In the genomic region with DNA sequence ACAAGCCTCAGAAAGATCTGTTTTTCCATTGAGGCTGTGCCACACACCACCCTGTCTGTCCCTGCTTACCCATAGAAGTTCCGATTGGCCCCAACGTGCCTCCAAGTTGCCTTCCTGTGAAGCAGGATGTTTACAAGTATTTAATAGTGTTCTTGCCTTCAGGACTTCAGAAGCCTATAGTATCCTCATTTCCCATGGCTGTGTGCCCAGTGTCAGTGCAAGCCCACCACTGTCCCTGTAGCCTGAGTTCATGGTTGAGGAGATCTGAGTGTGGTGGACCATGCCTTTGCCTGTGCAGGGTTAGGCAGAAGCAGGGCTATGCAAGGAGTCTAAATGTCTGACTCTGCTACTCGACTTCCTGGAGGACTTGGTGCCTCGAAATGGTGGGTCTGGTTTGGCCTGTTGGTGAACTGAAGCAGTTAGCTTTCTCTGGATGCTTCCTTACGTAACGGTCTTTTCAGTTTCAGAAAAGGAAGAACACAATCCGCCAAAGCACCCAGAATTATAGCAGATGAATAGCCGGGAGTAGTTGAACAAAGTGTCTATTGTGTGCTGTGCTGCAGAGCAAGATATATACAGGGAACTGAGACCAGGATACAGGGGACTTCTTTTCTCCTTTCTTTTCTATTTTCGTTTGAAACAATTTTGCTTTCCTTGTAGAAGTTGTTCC, we compare ENCODE assay signal across 9 mouse cellular contexts.
DNase-seq lines count a peak whose midpoint lies in the region.
"Had no signal": no experiment of that assay in that cellular context is flagged by ENCODE, and none has a peak within 500 bp of the region (broad histone marks: within the 10 kb centered on the region; RNA-seq: fewer than 3 reads in every experiment).

No protein-coding gene starts in this region.

- DNase-seq in gastrocnemius, postnatal 25 days: peak; percentile 11
- no peak for DNase-seq in gastrocnemius, adult 18-20 months (ENCODE audit: low spot score)
- DNase-seq in retina, postnatal 1 day: peak; percentile 37
- no peak for DNase-seq in retina, embryonic 14.5 days (ENCODE audit: low spot score)
- DNase-seq in kidney, postnatal 4 days: peak; percentile 10 to 29
- no peak for DNase-seq in spleen, adult 18-20 months
- no peak for DNase-seq in yolk sac, embryonic 10.5 days (ENCODE audit: low spot score)
- no peak for DNase-seq in left cerebral cortex, adult 8-10 months (ENCODE audit: low spot score in 2 of 2)
- DNase-seq: right cerebral cortex, postnatal 25 days had no signal

Comparison
In these comparisons a context has a peak if more than half of its experiments do, and no peak if none do; other contexts are left out.
1. DNase-seq: peak in gastrocnemius, postnatal 25 days (single experiment), retina, postnatal 1 day (single experiment) and kidney, postnatal 4 days (2 of 2); none in gastrocnemius, adult 18-20 months (single experiment), retina, embryonic 14.5 days (single experiment), spleen, adult 18-20 months (0 of 2), yolk sac, embryonic 10.5 days (single experiment) and left cerebral cortex, adult 8-10 months (0 of 2).